Mouse (Mus musculus) kidney, adult 18-20 months (tissue): Measurements from ENCODE around the gene 4930555G01Rik.
"Not testable (repeated sequence)": the region's sequence is repeated elsewhere in the genome, so short reads cannot be mapped to it uniquely, and the experiment has no call there.

ENCODE experiments used
- DNase-seq: peaks from one replicate; pipeline ENCODE4 v3.0.0; 2021

The 4930555G01Rik gene

GRCm38 (mm10) chr14:5050329-5050728, at the start of gene 4930555G01Rik:
Gene 4930555G01Rik (plus strand): TSS chr14:5050629.
- not testable (repeated sequence) for DNase-seq

GRCm38 (mm10) chr14:5015591-5015990, 34.8 kb upstream of the 4930555G01Rik start, which contains the start of gene Gm3298:
Gene Gm3298 (plus strand): TSS chr14:5015891.
- not testable (repeated sequence) for DNase-seq

- DNase-seq: not testable (repeated sequence)
Measured at GRCm38 (mm10) chr14:5070611-5071490, 20.4 kb downstream of the 4930555G01Rik start, which contains the start of gene Gm8281. Gene Gm8281 (plus strand): TSS chr14:5071040.
